Comparison of ENCODE assay signal across 8 mouse cellular contexts in the genomic region with DNA sequence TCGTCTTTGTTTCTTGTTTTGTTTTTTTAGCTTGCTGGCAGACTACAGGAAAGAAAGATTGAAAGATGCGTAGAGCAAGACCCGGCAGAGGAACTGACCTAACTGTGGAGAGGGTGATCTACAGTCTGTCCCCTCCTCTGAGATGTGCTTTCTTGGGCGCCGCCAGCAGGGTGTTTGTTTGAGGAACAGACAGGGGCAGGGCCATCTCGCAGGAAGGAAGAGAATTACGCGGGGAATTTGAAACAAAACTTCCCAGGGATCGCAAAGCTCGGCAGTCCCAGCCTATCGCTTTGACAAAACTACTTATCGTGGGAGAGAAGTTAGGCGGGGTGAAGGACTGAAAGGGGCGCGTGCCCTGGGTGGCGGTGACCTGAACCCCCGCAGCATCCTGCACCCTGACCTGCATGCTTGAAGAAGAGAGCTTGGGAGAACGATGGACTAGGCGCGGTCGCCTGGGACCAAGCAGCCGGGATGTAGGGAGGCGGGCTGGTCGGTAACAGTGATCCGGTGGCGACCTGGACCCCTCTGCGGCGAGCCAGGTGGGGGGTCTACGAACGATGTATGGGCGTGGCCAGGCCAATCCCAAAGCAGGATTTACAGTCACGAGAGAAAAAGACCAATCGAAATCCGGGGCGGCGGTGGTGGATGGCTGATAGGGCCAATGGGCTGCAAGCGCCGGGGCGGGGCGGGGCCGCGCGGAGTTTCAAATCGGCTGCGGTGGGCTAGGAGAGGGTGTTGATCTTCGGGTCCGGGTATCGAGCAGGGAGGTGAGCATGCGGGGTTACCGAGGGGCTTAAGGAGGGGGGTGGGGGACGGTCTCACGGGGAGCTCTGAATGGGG. TPM values are rescaled to one million over a fixed set of nuclear protein-coding genes. Genes with fewer than 3 reads are reported as not detected.
DNase-seq lines count a peak whose midpoint lies in the region; ATAC-seq and TF ChIP-seq lines count a peak whose summit lies in the region.

Pimreg (plus strand) TSS at position 265 of the 840 bp plus-strand sequence.

- H3K9me3 ChIP-seq in embryonic facial prominence, embryonic 15.5 days (replicated peaks): no peaks in the 10 kb centered on the region
- no peaks in the 10 kb centered on the region for H3K9me3 ChIP-seq in heart, embryonic 12.5 days (replicated peaks)
- no peaks in the 10 kb centered on the region for H3K9me3 ChIP-seq in kidney, postnatal 0 days (replicated peaks; ENCODE audit: low read length)
- no peaks in the 10 kb centered on the region for H3K9me3 ChIP-seq in liver, embryonic 14.5 days (ENCODE audit: control insufficient read depth, low read length)
- H3K9me3 ChIP-seq in stomach, embryonic 16.5 days (replicated peaks; ENCODE audit: control insufficient read depth, low read length): no peaks in the 10 kb centered on the region

- peak; percentile 90 for ATAC-seq in embryonic facial prominence, embryonic 15.5 days (ENCODE audit: insufficient number of reproducible peaks, low FRiP score, low TSS enrichment, low read depth)
- ATAC-seq in heart, embryonic 12.5 days (ENCODE audit: insufficient number of reproducible peaks, low FRiP score): peak; percentile 86
- ATAC-seq in kidney, postnatal 0 days (replicated peaks; ENCODE audit: low FRiP score, low read depth): peak; percentile 86
- ATAC-seq in liver, embryonic 14.5 days (ENCODE audit: insufficient read depth): peak; percentile 78
- ATAC-seq in stomach, embryonic 16.5 days (ENCODE audit: insufficient read depth, low FRiP score): peak; percentile 89

- H3K79me2 ChIP-seq in C2C12 (ENCODE audit: control insufficient read depth, insufficient read depth): peaks cover 32% of the 10 kb centered on the region

- peak; percentile 45; the same call in 1 of the 2 replicates for TF ChIP-seq POLR2A in bone marrow, adult 2 months (IDR thresholded peaks at IDR 0.05; ENCODE audit: borderline replicate concordance, control insufficient read depth, low read depth, low read length)

- WGBS in bone marrow, adult 2 months: under 1% methylated on average over 52 of the region's 52 CpGs
- WGBS in embryonic facial prominence, embryonic 15.5 days: under 1% methylated on average over 52 of the region's 52 CpGs
- WGBS in heart, embryonic 12.5 days: under 1% methylated on average over 52 of the region's 52 CpGs
- WGBS in kidney, postnatal 0 days: under 1% methylated on average over 52 of the region's 52 CpGs
- under 1% methylated on average over 52 of the region's 52 CpGs for WGBS in liver, embryonic 14.5 days (ENCODE audit: insufficient replicate concordance)
- under 1% methylated on average over 52 of the region's 52 CpGs for WGBS in stomach, embryonic 16.5 days

- H3K9ac ChIP-seq in embryonic facial prominence, embryonic 15.5 days: peak within 1 kb of the TSS; percentile 44
- H3K9ac ChIP-seq in heart, embryonic 12.5 days: peak within 1 kb of the TSS; percentile 73
- peak within 1 kb of the TSS; percentile 50 for H3K9ac ChIP-seq in kidney, postnatal 0 days (ENCODE audit: low read depth, low read length)
- peak within 1 kb of the TSS; percentile 38 for H3K9ac ChIP-seq in liver, embryonic 14.5 days (replicated peaks)
- peak within 1 kb of the TSS; percentile 73 for H3K9ac ChIP-seq in stomach, embryonic 16.5 days (ENCODE audit: low read length)

- H3K27ac ChIP-seq in bone marrow, adult 2 months (ENCODE audit: control insufficient read depth, insufficient read depth, low read depth, low read length, poor library complexity): peak within 1 kb of the TSS; percentile 68
- peak within 1 kb of the TSS; percentile 68 for H3K27ac ChIP-seq in embryonic facial prominence, embryonic 15.5 days (replicated peaks)
- peak within 1 kb of the TSS; percentile 52 for H3K27ac ChIP-seq in heart, embryonic 12.5 days (ENCODE audit: poor library complexity, severe bottlenecking)
- H3K27ac ChIP-seq in kidney, postnatal 0 days: no peak within 1 kb of the TSS
- H3K27ac ChIP-seq in liver, embryonic 14.5 days: no peak within 1 kb of the TSS
- peak within 1 kb of the TSS; percentile 58; the same call in 1 of the 2 replicates for H3K27ac ChIP-seq in stomach, embryonic 16.5 days (ENCODE audit: low read length)

- DNase-seq in kidney, postnatal 0 days (ENCODE audit: low spot score): peak; percentile 96
- peak; percentile 47 to 60 (median 57) for DNase-seq in liver, embryonic 14.5 days (ENCODE audit: low read depth in 3 of 3, low spot score in 3 of 3)
- peak; percentile 94 for DNase-seq in neural tube, embryonic 10.5 days (ENCODE audit: extremely low spot score, low spot score)

- no peak for TF ChIP-seq CTCF in C2C12 (IDR thresholded peaks at IDR 0.05; ENCODE audit: control insufficient read depth, insufficient read depth, insufficient read length)
- no peak for TF ChIP-seq CTCF in bone marrow, adult 2 months (IDR thresholded peaks at IDR 0.05; ENCODE audit: control insufficient read depth, insufficient read depth, low read length)
- peak; percentile 48 for TF ChIP-seq CTCF in kidney, postnatal 0 days (IDR thresholded peaks at IDR 0.05; ENCODE audit: low read depth)
- no peak for TF ChIP-seq CTCF in liver, embryonic 14.5 days (IDR thresholded peaks at IDR 0.05; ENCODE audit: low read depth)

- no peak for TF ChIP-seq EP300 in liver, embryonic 14.5 days (IDR thresholded peaks at IDR 0.05; ENCODE audit: low read depth)

- peaks cover 40% of the 10 kb centered on the region for H3K36me3 ChIP-seq in C2C12 (ENCODE audit: control insufficient read depth, insufficient read depth)
- H3K36me3 ChIP-seq in embryonic facial prominence, embryonic 15.5 days: peaks cover 19% of the 10 kb centered on the region; the same call in 1 of the 2 replicates
- H3K36me3 ChIP-seq in heart, embryonic 12.5 days: peaks cover 27% of the 10 kb centered on the region
- H3K36me3 ChIP-seq in kidney, postnatal 0 days (ENCODE audit: insufficient read depth, low read length): 0 out of 2 replicates have a peak, but pooled peaks cover 7% of the 10 kb centered on the region
- H3K36me3 ChIP-seq in liver, embryonic 14.5 days (replicated peaks; ENCODE audit: control insufficient read depth, insufficient read depth, low read depth): no peaks in the 10 kb centered on the region
- H3K36me3 ChIP-seq in stomach, embryonic 16.5 days (ENCODE audit: control insufficient read depth, insufficient read depth, low read length): 0 out of 2 replicates have a peak, but pooled peaks cover 2% of the 10 kb centered on the region

- peak within 1 kb of the TSS; percentile 80 for H3K4me3 ChIP-seq in C2C12 (ENCODE audit: insufficient read depth, poor library complexity, severe bottlenecking)
- peak within 1 kb of the TSS; percentile 97 for H3K4me3 ChIP-seq in bone marrow, adult 2 months (replicated peaks; ENCODE audit: control insufficient read depth, low read depth, low read length)
- peak within 1 kb of the TSS; percentile 75 for H3K4me3 ChIP-seq in embryonic facial prominence, embryonic 15.5 days (replicated peaks)
- peak within 1 kb of the TSS; percentile 79 for H3K4me3 ChIP-seq in heart, embryonic 12.5 days
- peak within 1 kb of the TSS; percentile 63 for H3K4me3 ChIP-seq in kidney, postnatal 0 days (replicated peaks; ENCODE audit: low read depth, low read length)
- H3K4me3 ChIP-seq in liver, embryonic 14.5 days (ENCODE audit: insufficient read depth in 1 of 2, low read depth in 2 of 2, low read length in 2 of 2): peak within 1 kb of the TSS; percentile 59 to 66
- peak within 1 kb of the TSS; percentile 65 for H3K4me3 ChIP-seq in stomach, embryonic 16.5 days (replicated peaks; ENCODE audit: low read length)

- H3K4me2 ChIP-seq in embryonic facial prominence, embryonic 15.5 days (replicated peaks): peak within 1 kb of the TSS; percentile 94
- H3K4me2 ChIP-seq in heart, embryonic 12.5 days: peak within 1 kb of the TSS; percentile 94
- H3K4me2 ChIP-seq in kidney, postnatal 0 days (ENCODE audit: low read length): peak within 1 kb of the TSS; percentile 96
- H3K4me2 ChIP-seq in liver, embryonic 14.5 days (ENCODE audit: low read depth): peak within 1 kb of the TSS; percentile 79
- peak within 1 kb of the TSS; percentile 87 for H3K4me2 ChIP-seq in stomach, embryonic 16.5 days (ENCODE audit: low read depth, low read length)

- H3ac ChIP-seq in C2C12 (ENCODE audit: control insufficient read depth, insufficient read length, low read depth): peak within 1 kb of the TSS; percentile 96

- peaks cover 2% of the 10 kb centered on the region; the same call in 1 of the 2 replicates for H3K4me1 ChIP-seq in bone marrow, adult 2 months (ENCODE audit: control insufficient read depth, insufficient read depth, low read length)
- peaks cover 32% of the 10 kb centered on the region for H3K4me1 ChIP-seq in embryonic facial prominence, embryonic 15.5 days
- H3K4me1 ChIP-seq in heart, embryonic 12.5 days (replicated peaks): peaks cover 51% of the 10 kb centered on the region
- H3K4me1 ChIP-seq in kidney, postnatal 0 days (replicated peaks; ENCODE audit: insufficient read depth, low read length): peaks cover 16% of the 10 kb centered on the region
- H3K4me1 ChIP-seq in liver, embryonic 14.5 days (replicated peaks; ENCODE audit: control insufficient read depth in 2 of 2, insufficient read depth in 2 of 2, low read length in 1 of 2): peaks cover 0 to 11% of the 10 kb centered on the region in 2 experiments; a peak in 2 of 4 replicates
- H3K4me1 ChIP-seq in stomach, embryonic 16.5 days (ENCODE audit: control insufficient read depth, insufficient read depth, low read length): peaks cover 16% of the 10 kb centered on the region

- no peaks in the 10 kb centered on the region for H3K27me3 ChIP-seq in C2C12 (ENCODE audit: control insufficient read depth, insufficient read depth, insufficient read length)
- peaks cover 15% of the 10 kb centered on the region; the same call in 1 of the 2 replicates for H3K27me3 ChIP-seq in embryonic facial prominence, embryonic 15.5 days
- H3K27me3 ChIP-seq in heart, embryonic 12.5 days (replicated peaks): 0 out of 2 replicates have a peak, but pooled peaks cover 4% of the 10 kb centered on the region
- no peaks in the 10 kb centered on the region for H3K27me3 ChIP-seq in kidney, postnatal 0 days (ENCODE audit: insufficient read depth, low read length)
- no peaks in the 10 kb centered on the region for H3K27me3 ChIP-seq in liver, embryonic 14.5 days (ENCODE audit: control insufficient read depth, insufficient read depth, low read length)
- H3K27me3 ChIP-seq in stomach, embryonic 16.5 days (ENCODE audit: control insufficient read depth, insufficient read depth, low read length): no peaks in the 10 kb centered on the region

- peaks cover 26% of the 10 kb centered on the region for H3K79me3 ChIP-seq in C2C12 (ENCODE audit: low read depth)

RNA-seq across cellular contexts. Expression of gene Pimreg, which starts in this region (rescaled TPM):
- polyA plus RNA-seq in C2C12 (2012; fragmentation: generic; extraction: Trizol): 156 TPM
- 6.5 and 14.0 TPM in 2 replicates for polyA plus RNA-seq in bone marrow, adult 2 months (2011; ENCODE audit: insufficient read depth, insufficient read length, low replicate concordance, missing spikeins)
- 89.1 and 89.5 TPM in 2 replicates for polyA plus RNA-seq in embryonic facial prominence, embryonic 15.5 days (2015; fragmentation: Nextera tagmentation; extraction: Ambion mirVana)
- 90.6 and 92.7 TPM in 2 replicates for polyA plus RNA-seq in heart, embryonic 12.5 days (2016; fragmentation: Nextera tagmentation; extraction: Ambion mirVana)
- 54.8 and 58.1 TPM in 2 replicates for polyA plus RNA-seq in kidney, postnatal 0 days (2015; fragmentation: Nextera tagmentation; extraction: Ambion mirVana)
- polyA plus RNA-seq in liver, embryonic 14.5 days (2012; rRNA removed): 12.1 and 13.0 TPM in 2 replicates
- 18.5 and 21.4 TPM in 2 replicates for polyA plus RNA-seq in liver, embryonic 14.5 days (2014; fragmentation: Nextera tagmentation; extraction: Ambion mirVana)
- 74.5 and 76.2 TPM in 2 replicates for polyA plus RNA-seq in stomach, embryonic 16.5 days (2015; fragmentation: Nextera tagmentation; extraction: Ambion mirVana)

Comparison
In these comparisons a context has a peak if more than half of its experiments do, and no peak if none do; other contexts are left out.
1. H3K27ac ChIP-seq: peak in bone marrow, adult 2 months (single experiment), embryonic facial prominence, embryonic 15.5 days (single experiment), heart, embryonic 12.5 days (single experiment) and stomach, embryonic 16.5 days (single experiment); none in kidney, postnatal 0 days (single experiment) and liver, embryonic 14.5 days (single experiment).
2. Peak in every context shown above with its lines, with median percentiles within 50 percentile points of each other: H3K4me3 ChIP-seq, ATAC-seq, H3K4me2 ChIP-seq, H3K9ac ChIP-seq and DNase-seq.